Mouse (Mus musculus) ES-E14 (cell line): ENCODE measurements at regions not wholly inside any gene's neighbourhood (a gene's known extent, or its start where the extent isn't known, plus 50 kb on each side); places are given as distances from the start of the nearest gene placed in this dataset.

Experiments
- HCFC1 ChIP-seq: IDR thresholded peaks from 2 replicates; pipeline ENCODE4 v1.6.1; 2012; ENCODE audit warnings: low read length, inconsistent platforms, borderline replicate concordance; ENCODE audit not compliant: insufficient read depth
- MAFK ChIP-seq: IDR thresholded peaks from 2 replicates; pipeline ENCODE4 v1.6.1; 2014; ENCODE audit warnings: mild to moderate bottlenecking, low read depth, low read length, inconsistent platforms; ENCODE audit not compliant: insufficient read depth
- ZNF384 ChIP-seq: IDR thresholded peaks from 2 replicates; pipeline ENCODE4 v1.6.1; 2012; ENCODE audit warnings: low read depth, low read length, inconsistent platforms

- TF ChIP-seq HCFC1 (no peak), ZNF384 (no peak), MAFK (no peak)
These were observed 71.0 kb upstream of the Gprc5b start for GRCm38 (mm10) chr7:119066026-119066425.
